Mouse (Mus musculus) thymus, adult 2 months (tissue): ENCODE data around the gene Gpt2. TPM values are rescaled to one million over a fixed set of nuclear protein-coding genes. Genes with fewer than 3 reads are reported as not detected.
A peak's percentile ranks its signal among the peaks of the same experiment; 100 is the strongest.

Experiments
- DNase-seq: peaks from one replicate; pipeline ENCODE4 v3.0.0; 2021
- H3K27ac ChIP-seq: fragments of 200-500 bp; 2 replicates; pipeline ENCODE4 v1.5.1; 2012; ENCODE audit warnings: low read length, control low read depth; ENCODE audit not compliant: control insufficient read depth, insufficient read depth
- H3K27me3 ChIP-seq: fragments of 200-500 bp; 2 replicates; pipeline ENCODE4 v1.6.1; 2012; ENCODE audit warnings: mild to moderate bottlenecking, low read length, moderate library complexity, mixed read lengths; ENCODE audit not compliant: control insufficient read depth, insufficient read depth
- H3K36me3 ChIP-seq: fragments of 200-500 bp; 2 replicates; pipeline ENCODE4 v1.6.1; 2012; ENCODE audit warnings: mild to moderate bottlenecking, low read length, moderate library complexity; ENCODE audit not compliant: control insufficient read depth, insufficient read depth
- H3K4me1 ChIP-seq: fragments of 200-500 bp; replicated peaks from 2 replicates; pipeline ENCODE4 v1.6.1; 2012; ENCODE audit warnings: low read length; ENCODE audit not compliant: control insufficient read depth, insufficient read depth
- H3K4me3 ChIP-seq: fragments of 200-500 bp; 2 replicates; pipeline ENCODE4 v1.5.1; 2012; ENCODE audit warnings: mild to moderate bottlenecking, low read length, control low read depth, moderate library complexity; ENCODE audit not compliant: control insufficient read depth, insufficient read depth
- CTCF ChIP-seq: fragments of 200-500 bp; IDR thresholded peaks from 2 replicates; pipeline ENCODE4 v1.5.1; 2012; ENCODE audit warnings: mild to moderate bottlenecking, control low read depth, low read length, moderate library complexity, borderline replicate concordance; ENCODE audit not compliant: control insufficient read depth, poor library complexity, insufficient read depth; ENCODE audit errors: extremely low read depth
- POLR2A ChIP-seq: fragments of 200-500 bp; IDR thresholded peaks from 2 replicates; pipeline ENCODE4 v1.6.1; 2012; ENCODE audit warnings: mild to moderate bottlenecking, low read length, control low read depth, moderate library complexity; ENCODE audit not compliant: control insufficient read depth, poor library complexity, insufficient read depth; ENCODE audit errors: extremely low read depth
- WGBS: fragments of 180-500 bp; shearing (Covaris S2); methylation state at CpG from one replicate; pipeline ENCODE4 v1.1.7; 2018; 5-methylcytosine and 5-hydroxymethylcytosine counted together
- polyA plus RNA-seq: library from polyadenylated mRNA; depleted of rRNA; stranded (reverse); fragments of >200 nt; gene quantifications from 2 replicates; pipeline ENCODE4 v1.2.3, GENCODE M21; 2012

Gpt2 gene
- polyA plus RNA-seq, 1 experiment = 8.2 TPM

DNA sequence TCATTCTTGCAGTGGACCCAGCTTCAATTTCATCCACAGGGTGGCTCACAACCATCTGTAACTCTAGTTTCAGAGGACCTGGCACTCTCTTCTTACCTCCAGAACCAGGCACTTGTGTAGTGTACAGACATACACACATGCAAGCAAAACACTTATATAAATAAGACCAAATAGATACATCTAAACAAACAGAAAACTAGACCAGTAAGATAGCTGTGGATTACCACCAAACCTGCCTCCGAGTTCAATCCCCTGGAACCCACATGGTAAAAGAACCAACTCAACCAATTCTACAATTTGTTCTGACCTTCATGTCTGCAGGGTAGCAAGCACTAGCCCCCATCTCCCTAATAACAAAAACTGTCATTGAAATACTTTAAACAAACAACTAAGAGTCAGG lies 59.6 kb downstream of the Gpt2 start:
- TF ChIP-seq POLR2A (no peak), CTCF (no peak)
- DNase-seq = no peak
- Histone ChIP-seq H3K27ac (no peak overlapping the region), H3K4me3 (no peak overlapping the region), H3K27me3 (no peaks in the 10 kb centered on the region), H3K36me3 (peaks cover 56% of the 10 kb centered on the region), H3K4me1 (peaks cover 2% of the 10 kb centered on the region; the same call in 1 of the 2 replicates)
- 98% methylated on average over 1 of the region's 1 CpGs for WGBS

DNA sequence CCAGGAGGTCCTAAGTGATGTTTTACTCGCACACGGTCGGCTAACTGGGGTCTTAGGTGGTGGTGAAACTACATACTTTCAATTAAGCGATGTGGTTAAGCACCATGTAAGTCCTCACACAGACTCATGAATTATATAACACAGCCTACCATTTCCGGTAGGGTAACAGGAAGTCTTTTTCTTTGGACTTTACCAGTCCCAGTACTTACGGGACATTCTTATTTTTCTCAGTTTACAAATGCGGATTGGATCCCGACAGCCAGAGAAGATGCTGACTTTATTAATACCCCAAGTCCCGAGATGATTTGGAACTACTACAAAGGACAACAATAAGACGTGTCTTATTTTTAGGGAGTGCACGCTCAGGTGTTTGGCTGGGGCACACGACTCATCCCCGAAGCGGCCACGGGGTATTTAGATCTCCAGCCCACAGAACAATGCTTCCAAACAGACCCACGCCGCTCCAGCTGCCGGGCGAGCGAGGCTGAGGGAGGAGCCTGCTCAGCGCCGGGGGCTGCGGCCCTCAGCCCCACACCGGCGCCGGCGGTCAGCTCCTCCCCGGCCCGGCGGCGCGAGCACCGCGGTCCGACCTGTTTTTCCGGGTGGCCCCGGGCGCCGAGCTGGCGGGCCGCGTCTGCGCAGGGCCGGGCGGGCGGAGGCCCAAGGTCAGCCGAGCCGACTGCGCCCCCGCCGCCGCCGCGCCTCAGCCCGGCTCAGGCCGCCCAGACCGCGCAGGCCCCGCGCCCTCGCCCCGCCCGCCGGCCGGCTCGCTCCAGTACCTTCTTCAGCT lies 62.2 kb downstream of the Gpt2 start:
- WGBS = under 1% methylated on average over 66 of the region's 66 CpGs
- no peak for TF ChIP-seq CTCF
- TF ChIP-seq POLR2A = no peak
- H3K27me3 ChIP-seq = no peaks in the 10 kb centered on the region
- no peak for DNase-seq
- peak overlapping the region; percentile 90 for H3K4me3 ChIP-seq
- peaks cover 2% of the 10 kb centered on the region; the same call in 1 of the 2 replicates for H3K4me1 ChIP-seq
- peaks cover 33% of the 10 kb centered on the region for H3K36me3 ChIP-seq
- peak overlapping the region; percentile 82 for H3K27ac ChIP-seq

DNA sequence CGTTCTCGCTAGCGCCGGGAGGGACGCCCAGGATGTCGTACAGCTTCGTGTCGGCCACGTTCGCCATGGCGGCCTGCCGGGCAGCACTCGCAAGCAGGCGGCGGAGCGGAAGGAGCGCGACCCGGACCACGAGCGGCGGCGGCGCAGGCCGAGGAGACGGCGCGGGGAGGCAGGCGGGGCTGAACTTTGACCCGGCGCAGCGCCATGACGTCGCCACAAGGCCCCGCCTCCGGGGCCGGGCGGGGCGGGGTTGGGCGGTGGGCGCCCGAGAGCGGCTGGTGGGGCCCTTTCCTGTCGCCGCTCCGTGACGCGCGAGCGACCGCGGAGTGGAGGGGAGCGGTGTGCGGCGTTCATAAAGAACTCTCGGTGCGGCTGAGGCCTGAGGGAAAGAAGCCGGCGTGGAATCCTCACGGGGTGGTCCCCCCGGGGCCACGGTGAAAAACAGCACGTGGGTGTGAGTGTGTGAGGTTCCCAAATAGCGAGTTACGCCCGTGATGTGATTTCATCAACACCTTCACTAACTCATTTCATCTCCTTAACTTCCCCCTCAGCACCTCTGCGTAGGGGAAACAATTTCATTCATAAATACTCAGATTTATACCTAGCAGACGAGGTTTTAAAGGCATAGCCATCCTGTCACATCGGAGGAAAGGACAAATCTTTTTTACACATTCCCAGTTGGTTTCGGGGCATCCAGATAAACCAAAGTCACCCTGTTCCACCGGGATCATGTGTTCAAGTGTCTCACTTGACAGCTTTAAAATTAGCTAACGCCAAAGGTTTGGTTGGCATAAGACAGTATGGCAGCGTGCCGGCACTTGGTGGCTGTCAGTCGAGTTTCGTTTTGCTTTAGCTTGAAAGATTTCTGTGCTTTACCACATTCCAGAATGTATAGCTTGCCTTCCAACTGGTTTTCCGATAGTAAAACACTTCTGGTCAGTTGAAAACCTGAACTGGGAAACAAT lies 63.1 kb downstream of the Gpt2 start, which contains the start of gene Dnaja2:
Gene Dnaja2, minus strand, starts transcription at position 164 of the 965 bp plus-strand sequence.
- peak within 1 kb of the TSS; percentile 84 for H3K27ac ChIP-seq
- DNase-seq = peak; percentile 95
- H3K4me3 ChIP-seq = peak within 1 kb of the TSS; percentile 90
- H3K4me1 ChIP-seq = peaks cover 2% of the 10 kb centered on the region; the same call in 1 of the 2 replicates
- H3K27me3 ChIP-seq = no peaks in the 10 kb centered on the region
- under 1% methylated on average over 77 of the region's 77 CpGs for WGBS
- peaks cover 27% of the 10 kb centered on the region for H3K36me3 ChIP-seq
- no peak; the same call in 1 of the 2 replicates for TF ChIP-seq CTCF
- peak; percentile 83 for TF ChIP-seq POLR2A

DNA sequence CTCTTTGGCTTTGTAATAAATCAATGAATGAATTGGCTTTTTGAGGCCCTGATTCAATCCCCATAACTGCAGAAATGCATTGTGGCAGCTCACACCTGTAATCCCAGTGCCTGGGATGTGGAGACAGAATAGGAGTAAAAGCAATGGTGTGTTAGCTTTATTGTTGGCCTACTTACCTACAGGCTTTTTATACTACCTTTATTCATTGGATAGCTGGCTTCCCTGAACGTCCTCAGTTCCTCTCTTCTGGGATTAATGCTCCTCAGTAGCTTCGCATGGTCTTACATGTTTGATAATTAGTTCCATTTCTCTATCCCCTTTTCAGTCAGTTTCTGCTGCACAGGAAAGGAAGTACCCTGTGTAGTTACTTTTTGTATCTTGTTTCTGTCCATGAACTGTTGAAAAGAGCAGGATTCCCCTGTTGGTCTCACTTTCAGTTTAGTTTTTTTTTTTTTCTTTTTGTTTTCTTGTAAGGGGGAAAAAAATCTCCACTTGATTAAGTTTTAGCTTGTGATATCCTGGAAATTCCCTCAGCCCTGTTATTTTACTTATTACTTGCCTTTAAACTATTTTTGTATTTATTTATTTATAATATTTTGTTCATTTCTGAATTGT lies 64.7 kb downstream of the Gpt2 start:
- no peak for TF ChIP-seq POLR2A
- TF ChIP-seq CTCF = no peak
- Histone ChIP-seq H3K27ac (no peak overlapping the region), H3K4me3 (no peak overlapping the region), H3K27me3 (no peaks in the 10 kb centered on the region), H3K4me1 (peaks cover 2% of the 10 kb centered on the region; the same call in 1 of the 2 replicates), H3K36me3 (peaks cover 13% of the 10 kb centered on the region)
- no peak for DNase-seq
- WGBS = 51% methylated on average over 2 of the region's 2 CpGs

DNA sequence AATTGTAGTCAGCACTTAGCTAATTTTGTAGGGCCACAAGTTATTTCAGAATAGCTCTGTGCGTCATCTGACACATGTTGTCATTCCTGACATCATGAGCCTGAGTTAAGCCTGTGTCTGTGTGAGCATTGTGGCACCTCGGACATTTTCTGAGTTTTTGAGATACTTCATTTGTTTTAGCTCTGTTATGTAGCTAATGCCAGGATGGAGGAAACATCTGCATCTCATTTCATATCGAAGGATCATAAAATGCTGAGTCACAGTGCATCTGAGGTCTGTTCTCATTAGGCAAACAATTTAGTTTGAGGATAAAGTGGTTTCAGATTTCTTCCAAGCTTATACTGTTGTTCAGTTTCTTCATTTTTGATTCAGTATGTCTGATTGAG lies 65.2 kb downstream of the Gpt2 start:
- 35% methylated on average over 3 of the region's 3 CpGs for WGBS
- Histone ChIP-seq H3K4me3 (no peak overlapping the region), H3K4me1 (peaks cover 2% of the 10 kb centered on the region; the same call in 1 of the 2 replicates), H3K27ac (no peak overlapping the region), H3K27me3 (no peaks in the 10 kb centered on the region), H3K36me3 (peaks cover 8% of the 10 kb centered on the region)
- no peak for TF ChIP-seq CTCF
- TF ChIP-seq POLR2A = no peak
- DNase-seq = no peak

DNA sequence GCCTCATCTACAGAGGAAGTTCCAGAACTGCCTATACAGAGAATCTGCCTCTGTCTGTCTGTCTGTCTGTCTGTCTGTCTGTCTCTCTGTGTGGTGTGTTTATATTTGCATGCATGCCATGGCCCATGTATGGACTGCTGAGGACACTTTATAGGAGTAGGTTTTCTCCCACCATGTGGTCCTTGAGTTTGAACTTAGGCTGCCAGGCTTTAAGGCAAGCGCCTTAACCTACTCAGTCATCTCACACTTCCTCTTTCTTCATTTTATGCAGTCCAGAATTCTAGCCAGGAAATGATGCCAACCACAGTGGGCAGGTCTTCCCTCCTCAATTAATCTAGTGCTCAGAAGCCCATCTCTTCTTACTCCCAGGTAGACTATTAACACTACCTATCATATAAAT lies 66.8 kb downstream of the Gpt2 start:
- Histone ChIP-seq H3K4me1 (peaks cover under 1% of the 10 kb centered on the region; the same call in 1 of the 2 replicates), H3K36me3 (no peaks in the 10 kb centered on the region), H3K27ac (no peak overlapping the region), H3K4me3 (no peak overlapping the region), H3K27me3 (no peaks in the 10 kb centered on the region)
- TF ChIP-seq CTCF (no peak), POLR2A (no peak)
- DNase-seq = no peak
- WGBS = 71% methylated on average over 1 of the region's 1 CpGs
